Mouse (Mus musculus) frontal cortex, postnatal 10 days (tissue): Measurements from ENCODE around the gene Tenm2.
A peak's percentile ranks its signal among the peaks of the same experiment; 100 is the strongest.

Source experiments
- DNase-seq, 2 experiments: peaks; one replicate each; pipeline ENCODE4 v3.0.0; 2022; ENCODE audit warnings: low spot score in 2 of 2, mixed read lengths in 1 of 2

Tenm2 gene

DNA sequence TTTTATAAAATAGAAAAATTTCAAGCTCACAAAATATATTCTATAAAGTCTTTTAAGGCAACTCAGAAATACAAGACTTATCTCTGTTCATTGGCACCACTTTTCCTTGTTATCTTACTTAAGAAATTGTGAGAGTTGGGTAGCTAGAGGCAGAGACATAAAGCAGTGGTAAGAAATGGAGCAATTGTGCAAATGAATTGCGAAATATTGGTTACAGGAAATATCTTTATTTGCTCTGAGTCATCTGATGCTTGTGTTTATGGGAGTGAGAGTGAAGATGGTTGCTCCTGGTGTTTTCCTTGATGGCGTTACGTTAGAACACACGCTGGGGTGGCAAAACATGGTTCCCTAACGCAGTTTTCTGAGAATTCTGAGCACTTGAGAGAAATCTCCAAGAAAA, 156.4 kb downstream of the Tenm2 start:
- no peak for DNase-seq

DNA sequence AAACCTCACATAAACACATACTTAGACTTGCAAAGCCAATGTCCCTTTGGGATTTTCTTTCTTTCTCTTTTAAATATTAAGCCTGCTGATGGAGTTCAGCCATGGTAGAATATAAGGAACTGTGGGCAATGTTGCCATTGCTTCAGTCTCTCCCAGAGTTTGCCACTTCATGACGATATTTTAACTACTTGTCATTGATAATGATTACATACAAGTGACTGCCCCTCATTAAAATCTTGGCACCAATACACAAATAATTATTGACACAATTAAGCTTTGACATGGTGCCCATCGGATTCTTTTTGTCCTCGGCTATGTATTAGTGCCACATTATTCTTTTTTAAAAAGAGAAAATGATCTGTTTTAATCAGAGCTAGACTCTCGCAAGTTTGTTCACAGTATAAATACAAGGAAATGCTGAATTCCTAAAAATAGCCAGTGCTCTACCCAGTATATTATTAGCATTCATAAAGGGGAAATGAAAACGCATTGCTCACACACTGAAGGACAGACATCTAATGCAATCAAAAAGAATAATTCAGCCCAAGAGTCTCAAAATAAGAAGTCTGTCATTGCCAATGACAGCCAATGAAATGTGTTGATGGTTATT, 158.7 kb downstream of the Tenm2 start:
- DNase-seq, result no peak

DNA sequence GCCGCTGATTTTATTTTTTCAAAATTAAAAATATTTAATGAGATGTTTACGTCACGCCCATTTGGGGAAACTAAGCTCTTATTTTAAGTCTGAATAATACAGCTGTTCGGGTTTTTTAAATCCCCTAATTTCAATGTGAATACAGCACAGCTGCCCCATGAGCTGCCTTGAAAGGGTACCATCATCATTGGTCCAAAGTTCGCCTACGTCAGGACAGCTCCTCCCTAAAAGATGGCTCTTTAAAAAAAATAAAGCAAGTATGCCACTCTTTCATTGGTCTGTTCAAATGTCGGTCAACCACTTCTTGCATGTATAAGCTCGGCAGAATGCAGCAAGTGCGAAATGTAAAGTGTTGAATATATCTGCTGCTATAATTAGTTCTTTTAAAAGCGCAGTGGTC, 160.4 kb downstream of the Tenm2 start:
- no peak for DNase-seq

DNA sequence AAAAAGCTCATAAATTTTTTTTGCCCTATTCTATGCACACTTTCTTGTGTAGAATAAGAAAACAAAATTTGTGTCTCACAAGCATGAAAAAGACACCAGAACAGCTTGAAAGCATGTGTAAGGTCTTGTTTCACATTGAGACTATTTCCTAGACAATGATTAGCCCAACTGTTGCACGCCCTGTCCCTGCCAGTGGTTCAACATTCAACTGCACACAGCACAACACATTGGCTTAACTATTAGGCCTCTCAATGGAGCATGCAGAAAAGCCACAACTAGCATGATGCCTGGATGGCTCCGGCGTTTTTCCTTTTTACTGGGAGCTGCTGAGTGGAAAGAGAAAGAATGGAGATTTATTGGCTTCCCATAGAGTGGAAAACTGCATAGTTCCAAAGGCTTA, 170.3 kb downstream of the Tenm2 start:
- DNase-seq, result no peak

DNA sequence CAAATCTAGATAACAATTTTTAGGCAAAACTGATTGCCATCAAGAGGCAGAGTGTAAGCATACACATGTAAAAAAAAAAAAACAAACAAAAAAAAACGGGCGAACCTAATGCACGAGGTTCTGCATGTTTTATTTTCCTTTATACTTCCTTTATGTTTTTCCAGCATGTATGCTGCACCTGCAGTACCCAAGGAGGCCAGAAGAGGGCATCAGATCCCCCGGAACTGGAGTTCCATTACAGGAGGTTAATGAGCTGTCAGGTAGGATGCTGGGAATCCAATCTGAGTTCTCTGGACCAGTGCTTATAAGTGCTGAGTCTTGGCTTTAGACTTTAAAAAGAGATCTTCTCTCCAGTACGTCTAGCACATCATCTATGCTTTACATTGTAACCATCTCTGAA, 189.1 kb downstream of the Tenm2 start:
- DNase-seq, result no peak

DNA sequence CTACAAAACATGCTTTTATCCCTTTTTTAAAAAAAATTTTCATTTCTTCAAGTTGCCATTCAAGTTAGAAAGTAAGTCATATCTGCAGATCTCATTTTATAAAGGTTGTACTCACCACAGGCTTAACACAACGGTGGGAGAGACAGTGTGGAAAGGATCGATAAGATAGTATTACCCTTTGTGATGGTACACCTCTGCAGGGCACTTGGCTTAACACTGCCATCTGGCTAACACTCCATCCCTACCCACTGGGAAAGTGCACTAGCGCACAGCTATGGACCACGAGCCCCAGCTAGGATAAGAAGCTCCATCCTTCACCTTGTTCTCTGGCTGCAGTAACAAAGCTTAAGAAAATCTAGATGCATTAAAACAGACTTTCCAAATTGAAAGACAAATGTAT, 194.5 kb downstream of the Tenm2 start:
- DNase-seq, result no peak

DNA sequence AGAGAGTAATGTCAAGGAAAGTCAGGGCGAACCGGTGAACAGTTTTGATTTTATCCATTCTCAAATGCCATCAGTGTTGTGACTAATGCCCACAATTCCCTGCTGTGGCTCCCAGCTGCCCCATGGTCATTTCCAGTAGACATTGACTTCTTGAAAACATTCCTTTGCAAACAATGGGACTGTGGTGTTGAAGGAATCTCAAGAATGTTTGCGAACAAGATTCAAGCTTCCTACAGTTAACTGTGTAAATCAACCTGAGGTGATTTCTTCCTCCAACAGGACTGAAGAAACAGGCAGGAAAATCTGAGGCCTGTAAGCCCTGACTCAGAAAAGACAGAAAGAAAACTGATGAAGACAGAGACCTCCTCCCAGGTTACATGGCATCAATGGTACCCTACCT, 196.5 kb downstream of the Tenm2 start:
- no peak for DNase-seq

DNA sequence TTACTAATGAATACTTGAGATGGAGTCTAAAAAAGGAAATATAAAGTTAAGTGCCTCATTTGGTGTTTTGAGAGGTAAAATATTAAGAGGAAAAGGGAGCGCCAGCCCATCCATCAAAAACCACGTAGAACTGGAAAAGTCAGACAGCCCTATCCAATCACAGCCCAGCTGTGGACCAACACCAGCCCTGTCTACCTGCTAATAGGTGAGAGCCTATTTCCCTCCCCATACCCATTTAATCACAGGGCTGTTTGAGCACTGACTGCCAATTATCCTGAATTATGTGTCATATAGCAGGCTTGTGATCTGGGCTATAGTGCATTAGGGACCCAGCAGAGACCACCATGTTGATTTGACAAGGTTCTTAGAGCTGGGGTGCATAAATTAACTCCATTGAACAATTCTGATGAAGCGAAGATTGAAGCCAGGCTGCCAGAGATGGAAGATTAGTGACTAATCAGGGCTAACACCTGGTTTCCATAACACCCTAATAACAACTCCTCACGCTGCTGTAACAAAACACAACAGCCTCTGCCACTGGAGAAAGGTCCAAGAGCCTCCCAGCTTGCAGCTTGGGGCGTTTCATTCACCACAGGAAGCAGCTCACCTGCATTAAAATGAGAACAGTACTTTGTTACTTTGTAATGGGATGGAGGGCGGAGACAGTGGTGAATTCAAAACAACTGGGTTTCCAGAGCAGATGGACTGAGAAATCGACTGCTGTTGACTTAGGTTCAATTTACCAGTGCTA, 204.3 kb downstream of the Tenm2 start:
- no peak for DNase-seq

DNA sequence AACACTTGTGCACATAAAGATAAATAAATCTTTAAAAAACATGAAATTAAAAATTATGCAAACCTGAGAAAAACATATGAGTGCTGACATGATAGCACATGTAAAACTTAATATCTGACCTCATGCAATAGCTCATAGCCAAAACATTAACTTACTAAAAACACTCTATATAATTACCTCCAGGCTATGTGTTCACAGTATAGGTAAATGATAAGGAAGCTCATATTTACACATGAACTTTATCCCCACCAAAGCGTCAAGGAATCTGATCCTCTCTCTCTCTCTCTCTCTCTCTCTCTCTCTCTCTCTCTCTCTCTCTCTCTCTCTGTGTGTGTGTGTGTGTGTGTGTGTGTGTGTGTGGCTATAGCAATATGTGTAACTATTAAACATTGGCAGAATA, 223.9 kb downstream of the Tenm2 start:
- no peak for DNase-seq

DNA sequence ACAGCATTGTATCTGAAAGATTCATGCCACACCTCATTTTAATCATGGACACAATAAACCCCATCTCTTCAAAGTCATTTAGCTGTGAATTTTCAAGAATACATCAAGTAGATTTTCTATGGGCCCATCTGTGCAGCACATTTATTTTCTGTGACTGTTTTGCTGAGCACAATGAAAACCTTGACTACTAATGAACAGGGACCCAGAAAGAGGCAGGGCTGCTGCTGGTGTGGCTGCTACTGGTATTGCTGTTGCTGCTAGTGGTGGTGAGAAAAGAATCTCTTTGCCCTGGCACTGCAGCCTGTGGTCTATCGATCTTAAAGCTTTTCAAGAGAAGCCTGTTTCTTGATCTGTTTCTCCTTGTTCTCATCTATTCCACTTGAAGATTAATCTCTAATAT, 226.5 kb downstream of the Tenm2 start:
- no peak for DNase-seq

DNA sequence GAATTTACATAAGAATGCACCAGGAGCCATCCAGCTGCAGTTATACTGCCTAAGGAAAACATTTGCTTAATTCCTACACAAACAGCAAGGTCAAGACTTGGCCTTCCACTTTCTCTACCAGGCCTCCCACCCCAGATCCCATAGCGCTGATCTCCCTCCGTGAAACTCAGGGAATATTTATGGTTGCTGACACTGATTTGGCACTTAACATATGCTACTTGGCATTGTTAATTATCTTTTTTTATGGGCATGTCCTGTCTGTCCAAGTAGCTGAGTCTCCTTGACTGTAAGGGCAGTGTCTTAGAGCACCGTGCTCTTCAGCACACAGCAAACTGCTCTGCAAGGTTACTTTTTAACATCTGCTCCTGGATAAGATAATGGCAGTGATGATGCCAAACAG, 238.1 kb downstream of the Tenm2 start:
- DNase-seq, result no peak

DNA sequence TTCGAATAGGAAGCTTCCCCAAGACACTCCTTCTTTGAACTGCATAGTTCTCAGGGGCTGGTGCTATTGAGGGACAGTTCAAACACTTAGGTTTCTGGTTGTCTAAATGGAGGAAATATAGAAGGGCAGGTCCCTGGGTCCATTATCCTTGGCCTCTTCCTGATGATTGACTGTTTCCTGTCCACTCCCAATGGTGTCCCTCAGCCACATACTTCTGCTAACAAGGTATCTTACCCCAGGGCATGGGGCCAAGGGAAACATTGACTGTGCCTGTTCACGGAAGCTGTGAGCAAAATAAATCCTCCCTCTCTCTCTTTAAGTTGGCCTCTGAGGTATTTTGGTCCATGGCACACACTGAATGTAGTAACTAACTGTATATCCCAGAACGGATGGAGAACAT, 244.9 kb downstream of the Tenm2 start:
- no peak for DNase-seq

DNA sequence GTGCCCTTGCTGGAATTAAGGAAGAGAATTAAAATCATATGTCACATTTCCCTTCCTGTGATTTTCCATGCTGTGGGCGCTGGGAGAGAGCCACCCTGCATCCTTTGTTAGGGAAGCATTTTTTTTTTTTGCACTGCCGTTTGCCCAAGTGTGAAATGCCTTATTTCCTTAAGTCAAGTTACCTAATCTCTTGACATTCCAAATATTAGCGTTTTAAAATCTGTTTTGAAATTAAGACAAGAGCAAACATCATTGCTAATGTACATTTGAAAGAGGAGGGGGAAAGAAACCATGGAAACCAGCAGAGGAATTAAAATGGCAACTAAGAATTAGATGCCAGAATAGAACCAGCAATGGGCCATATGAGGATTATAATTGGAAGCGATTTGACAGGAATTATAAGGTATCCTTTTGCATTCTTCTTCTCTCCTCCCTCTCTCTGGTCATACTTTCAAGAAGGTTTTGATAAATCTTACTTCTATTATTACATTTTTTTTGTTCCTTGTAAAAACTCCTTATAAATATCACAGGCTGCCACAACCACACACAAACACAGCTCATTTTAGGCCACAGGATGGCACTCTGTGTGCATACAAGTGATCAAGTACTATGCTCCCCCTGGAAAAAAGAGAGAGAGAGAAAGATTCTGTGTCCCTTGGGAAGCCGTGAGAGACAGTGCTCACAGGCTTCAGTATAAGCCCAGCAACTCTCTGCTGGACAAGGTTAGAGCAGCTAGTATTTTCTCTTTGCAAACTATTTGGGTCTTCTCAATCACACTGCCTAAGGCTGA, 246.8 kb downstream of the Tenm2 start:
- DNase-seq, result peak; percentile 32 to 40

DNA sequence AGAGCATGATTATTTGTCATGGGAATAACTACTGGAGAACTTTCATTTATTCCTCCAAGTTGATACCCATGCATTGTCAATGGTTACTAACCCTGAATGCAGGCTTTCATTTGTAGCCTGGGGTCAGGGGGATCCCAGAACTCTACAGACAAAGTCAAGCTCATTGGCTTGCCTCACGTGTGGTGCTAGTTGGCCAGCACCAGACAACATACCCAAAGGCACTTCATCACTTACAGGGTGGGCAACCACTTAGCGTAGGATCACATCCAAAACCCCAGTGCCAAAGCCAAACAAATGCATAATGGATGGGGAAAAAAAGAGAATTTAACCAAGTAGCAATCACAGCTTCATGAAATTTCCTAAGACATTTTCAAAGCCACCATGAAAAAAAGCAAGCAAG, 261.6 kb downstream of the Tenm2 start:
- DNase-seq, result no peak

DNA sequence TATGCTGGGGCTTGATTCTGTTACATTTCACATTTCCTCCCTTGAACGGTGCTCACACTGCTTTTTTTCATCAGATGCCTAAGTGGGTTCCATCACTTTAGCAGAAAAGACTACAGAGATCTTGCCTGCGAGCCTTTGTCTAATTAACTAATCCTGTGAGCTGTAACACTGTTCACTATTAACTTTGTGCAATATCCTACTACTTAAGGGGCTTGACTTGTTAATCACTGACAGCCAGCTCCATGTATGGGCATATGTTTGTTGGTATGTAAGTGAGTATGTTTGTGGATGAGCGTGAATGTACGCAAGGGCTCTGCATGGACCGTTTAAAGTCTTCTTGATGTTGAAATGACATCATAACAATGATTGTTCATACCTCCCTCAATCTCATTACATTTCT, 277.7 kb downstream of the Tenm2 start:
- DNase-seq, result no peak

DNA sequence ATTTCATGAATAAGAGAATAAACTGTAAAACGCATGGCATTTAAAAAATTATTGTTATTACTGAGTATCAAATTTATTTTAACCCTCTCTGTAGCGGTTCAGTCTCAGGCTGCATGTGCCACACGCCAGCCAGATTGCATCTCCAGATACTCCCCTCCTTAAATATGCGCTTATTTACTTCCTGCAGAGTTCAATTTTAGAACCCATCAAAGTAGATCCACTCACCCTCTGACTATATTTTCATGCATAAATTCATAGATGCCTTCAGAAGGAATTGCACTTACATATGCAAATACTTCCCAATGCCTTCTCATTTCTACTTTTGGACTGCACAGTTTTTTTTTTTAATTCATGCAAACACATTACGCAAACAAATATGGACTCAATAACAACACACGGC, 294.3 kb downstream of the Tenm2 start:
- no peak for DNase-seq

DNA sequence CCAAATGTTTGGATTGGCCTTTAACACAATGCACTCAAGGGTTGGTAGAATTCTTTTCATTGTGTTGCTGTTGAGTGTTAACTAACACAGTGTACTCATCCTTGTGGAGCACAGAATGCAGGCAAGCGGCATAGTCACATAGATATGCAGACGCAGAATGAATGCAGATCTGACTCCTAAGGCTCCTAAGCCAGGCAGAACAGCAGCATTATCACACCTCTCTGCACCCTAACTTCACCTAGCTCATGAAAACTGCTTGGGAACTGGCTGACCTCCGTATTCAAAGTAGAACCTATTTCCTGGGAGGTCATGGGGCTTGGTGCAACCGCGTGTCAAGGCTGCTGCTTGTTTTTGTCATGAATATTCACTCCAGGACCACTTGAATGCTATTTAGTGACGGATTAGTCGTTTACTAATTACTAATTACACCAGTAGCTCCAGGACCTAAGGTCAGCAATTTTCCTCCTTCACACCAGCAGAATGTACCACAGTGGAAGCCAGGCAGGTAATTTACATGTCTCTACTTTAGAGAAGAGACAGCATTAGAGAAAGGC, 295.1 kb downstream of the Tenm2 start:
- DNase-seq, result no peak

DNA sequence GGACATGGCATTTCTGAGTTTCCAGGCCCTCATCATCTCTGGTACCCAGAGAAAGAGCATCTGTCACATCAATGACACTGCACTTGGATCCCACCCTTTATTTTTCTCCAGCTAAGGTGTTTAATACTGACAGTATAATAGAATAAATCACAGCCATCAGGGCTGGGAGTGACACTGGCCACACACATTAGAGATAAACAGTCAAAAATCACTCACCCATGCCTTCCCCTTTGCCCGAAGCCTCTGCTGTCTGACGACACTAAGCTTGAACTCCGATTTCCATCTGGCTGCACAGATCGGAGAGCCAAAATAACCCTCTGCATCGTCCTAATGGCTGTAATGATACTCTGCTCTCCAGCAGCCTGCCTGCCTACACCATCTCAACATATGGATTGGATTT, 305.9 kb downstream of the Tenm2 start:
- no peak for DNase-seq

DNA sequence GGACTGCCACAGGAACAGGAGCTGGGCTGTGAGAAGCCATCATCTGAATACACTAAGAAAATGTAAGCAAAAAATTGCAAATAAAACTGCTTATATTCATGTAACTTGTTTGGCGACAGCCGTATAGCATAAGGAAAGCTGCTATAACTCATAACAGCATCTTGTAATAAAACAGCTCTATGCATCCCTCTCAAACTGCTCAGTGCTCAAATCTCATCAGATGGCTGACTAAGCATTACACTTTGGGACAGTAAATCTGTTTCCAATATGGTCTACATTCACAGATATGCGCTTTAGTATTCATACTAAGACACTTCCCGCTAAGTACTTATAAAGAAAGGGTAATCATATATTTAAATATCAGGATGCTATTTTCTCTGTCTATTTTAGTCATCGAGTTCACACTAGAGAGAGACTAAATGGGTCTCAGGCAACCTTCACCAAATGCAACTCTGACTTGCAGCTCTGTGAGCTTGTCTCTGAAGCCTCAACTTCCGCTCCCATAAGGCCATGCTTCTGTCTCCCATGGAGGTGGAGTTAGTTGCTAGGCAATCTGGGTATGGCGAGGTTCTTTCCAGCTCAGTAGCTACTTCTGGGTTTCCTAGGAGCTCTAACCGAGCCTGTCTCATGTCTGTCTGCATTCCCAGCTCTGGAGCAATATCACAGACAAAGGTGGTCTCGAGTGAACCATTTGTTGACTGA, 308.9 kb downstream of the Tenm2 start:
- DNase-seq, result no peak

DNA sequence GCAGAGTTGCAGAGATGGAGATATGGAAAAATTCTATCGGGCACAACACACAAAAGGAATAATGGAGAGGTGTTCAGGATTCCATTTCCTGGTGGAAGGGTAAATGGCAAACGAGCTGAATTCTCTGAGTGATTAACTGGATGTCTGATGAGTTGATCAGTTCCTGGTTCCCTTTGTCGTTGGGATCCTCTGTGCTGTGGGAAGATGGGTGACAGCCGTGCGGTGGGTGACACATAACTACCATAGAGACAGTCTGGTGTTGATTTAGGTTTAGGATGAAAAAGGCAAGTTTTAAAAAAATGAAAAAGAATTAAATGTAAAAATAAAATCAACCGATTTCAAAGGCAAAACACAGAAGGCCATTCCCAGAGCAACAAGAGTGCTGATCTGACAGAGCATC, 316.5 kb downstream of the Tenm2 start:
- DNase-seq, result no peak

DNA sequence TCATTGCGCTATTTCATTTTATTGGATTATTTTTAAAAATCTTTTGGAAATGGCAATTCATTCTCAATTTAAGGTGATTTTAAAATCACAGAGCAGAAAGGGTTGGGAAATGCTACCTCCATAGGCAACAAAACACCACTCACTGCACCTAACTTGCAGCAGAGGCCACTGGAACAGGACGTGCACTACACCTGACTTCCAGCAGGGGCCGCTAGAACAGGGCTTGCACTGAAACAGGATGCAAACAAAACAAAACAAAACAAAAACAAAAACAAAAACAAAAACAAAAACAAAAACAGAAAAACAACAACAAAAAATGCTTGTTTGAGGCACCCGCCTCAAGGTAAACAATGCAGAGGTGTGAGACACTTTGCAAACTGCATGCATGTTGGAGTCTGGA, 324.4 kb downstream of the Tenm2 start:
- no peak for DNase-seq

DNA sequence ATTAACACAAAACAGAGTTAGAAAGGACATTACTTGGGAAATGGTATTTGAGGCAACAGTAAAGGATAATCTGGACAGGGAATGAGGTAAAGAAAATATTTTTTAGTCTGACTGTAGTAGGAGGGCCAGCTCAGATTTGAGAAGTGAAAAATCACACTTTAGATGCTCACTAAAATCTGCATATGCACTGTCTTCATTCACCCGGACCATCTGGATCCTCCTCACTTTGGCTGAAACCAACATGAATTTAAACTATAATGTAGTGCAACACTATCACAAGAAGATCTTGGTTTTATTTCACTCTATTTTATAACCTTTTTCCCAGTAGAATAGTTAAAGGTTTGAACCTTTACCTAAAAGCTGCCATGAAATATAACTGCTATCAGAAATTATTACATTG, 326.7 kb downstream of the Tenm2 start:
- DNase-seq, result no peak
